Mouse (Mus musculus): Measurements from ENCODE around the gene AB124611.
A peak's percentile ranks its signal among the peaks of the same experiment; 100 is the strongest.
"Not testable (repeated sequence)": the region's sequence is repeated elsewhere in the genome, so short reads cannot be mapped to it uniquely, and the experiment has no call there.

Gene AB124611

GRCm38 (mm10) chr9:21559151-21559550 is 33.2 kb downstream of the AB124611 start:
- DNase-seq (ENCODE audit: low read depth, low spot score): no peak

DNA sequence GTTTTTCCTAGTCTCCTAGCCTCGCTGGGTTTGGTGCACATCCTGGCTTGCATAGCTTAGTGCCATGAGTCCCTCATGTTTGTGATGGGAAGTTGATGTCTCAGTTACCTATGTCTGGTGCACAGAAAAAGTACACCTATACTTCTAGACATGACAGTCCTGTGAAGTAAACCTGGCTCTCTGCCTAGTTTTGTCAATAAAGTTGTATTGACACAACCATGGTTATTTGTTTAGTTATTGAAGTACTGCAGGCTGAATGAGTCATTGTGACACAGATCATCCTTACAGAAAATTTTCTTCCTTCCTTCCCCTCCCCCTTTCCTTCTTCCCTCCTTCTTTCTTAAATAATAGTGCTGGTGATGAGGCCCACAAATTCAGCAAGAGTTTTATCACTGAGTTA is 38.4 kb downstream of the AB124611 start:
- DNase-seq (ENCODE audit: low read depth, low spot score): no peak

DNA sequence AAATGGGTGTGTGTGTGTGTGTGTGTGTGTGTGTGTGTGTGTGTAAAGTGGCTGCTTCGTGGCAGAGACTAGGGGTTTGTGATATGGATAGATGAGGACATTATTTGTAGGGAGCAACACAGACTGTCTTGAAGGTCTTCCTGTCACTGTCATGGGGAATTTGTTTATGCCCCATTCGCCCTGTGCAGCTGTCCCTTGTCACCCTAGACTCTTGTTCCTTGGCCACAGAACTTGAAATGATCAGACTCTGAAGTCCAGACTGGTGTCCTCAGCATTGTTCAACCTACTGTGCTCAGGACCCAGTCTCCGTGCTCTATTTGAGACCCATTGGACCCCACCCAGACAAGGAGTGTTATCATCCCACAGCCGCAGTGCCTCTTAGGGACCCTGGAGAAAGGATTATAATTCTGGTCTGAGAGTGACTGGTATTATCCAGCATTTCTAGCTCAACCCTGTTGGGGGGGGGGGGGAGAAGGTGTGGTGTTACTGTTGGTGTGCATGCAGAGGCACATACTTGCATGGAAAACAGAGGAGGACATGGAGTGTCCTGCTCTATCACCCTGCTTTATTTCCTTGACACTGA is 39.1 kb downstream of the AB124611 start:
- DNase-seq (ENCODE audit: low read depth, low spot score): no peak

DNA sequence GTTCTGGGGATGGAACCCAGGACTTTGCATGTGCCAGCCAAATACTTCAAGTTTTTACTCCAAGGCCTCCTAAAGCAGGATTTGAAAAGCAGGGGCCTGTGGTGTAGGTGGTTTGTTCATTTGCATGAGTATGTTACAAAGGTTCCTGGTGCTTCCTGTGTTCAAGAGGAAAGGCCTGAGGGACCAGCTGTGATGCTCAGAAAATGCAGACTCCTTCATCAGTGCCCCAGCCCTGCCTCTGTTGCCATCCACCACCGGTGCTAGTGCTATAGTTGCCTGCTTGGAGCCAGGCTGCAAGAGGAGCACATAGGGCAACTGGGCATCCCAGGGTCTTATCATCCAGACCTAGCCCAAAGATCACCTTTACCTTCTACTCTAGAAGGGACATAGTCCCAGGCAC is 40.6 kb downstream of the AB124611 start:
- DNase-seq (ENCODE audit: low read depth, low spot score): no peak

GRCm38 (mm10) chr9:21567051-21567450 is 41.1 kb downstream of the AB124611 start:
- DNase-seq (ENCODE audit: low read depth, low spot score): no peak

DNA sequence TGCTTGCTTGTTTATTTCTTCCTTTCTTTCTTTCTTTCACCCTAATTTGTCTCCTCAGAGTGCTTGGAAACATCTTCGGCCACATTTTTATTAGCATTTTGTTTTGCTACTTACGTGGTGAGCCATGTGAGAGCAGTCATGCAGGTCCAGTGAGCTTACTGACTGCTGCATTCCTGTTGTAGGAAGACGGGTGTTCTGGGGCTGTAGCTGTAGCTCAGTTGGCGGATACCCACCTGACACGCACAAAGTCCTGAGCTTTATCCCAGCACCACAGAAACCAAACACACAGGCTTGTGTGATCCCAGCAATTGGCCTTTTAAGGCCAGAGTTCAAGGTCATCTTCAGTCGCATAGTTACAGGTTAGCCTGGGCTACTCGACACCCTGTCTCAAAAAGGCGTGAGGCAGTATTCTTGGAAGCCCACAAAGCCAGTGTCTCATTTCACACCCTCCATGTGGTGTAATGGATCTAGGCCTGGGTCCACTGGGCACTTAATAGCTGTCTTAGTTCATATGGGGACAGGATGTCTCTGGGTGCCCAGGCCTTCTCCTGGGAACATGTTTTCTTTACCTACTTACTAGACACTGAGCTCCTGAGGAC is 42.8 kb downstream of the AB124611 start:
- no peak for DNase-seq (ENCODE audit: low read depth, low spot score)

GRCm38 (mm10) chr9:21574012-21574801 is 48.2 kb downstream of the AB124611 start:
- no peak for DNase-seq (ENCODE audit: low read depth, low spot score)

DNA sequence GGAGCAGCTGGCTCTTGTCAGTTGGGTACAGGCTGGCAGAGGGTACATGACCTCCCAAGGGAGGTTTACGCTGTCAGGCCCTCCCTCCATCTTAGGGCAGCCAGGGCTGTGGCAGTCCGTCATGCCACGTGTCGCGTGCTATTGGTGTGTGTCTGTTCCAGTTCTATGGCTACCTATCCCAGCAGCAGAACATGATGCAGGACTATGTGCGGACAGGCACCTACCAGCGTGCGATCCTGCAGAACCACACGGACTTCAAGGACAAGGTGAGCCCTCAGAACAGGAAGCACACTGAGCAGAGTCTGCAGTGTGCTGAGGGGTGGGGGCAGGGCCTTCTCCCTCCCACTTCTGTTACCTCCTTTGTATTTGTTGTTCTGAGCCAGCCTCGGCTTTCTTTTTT is 49.3 kb downstream of the AB124611 start:
- no peak for DNase-seq (ENCODE audit: low read depth, low spot score)

DNA sequence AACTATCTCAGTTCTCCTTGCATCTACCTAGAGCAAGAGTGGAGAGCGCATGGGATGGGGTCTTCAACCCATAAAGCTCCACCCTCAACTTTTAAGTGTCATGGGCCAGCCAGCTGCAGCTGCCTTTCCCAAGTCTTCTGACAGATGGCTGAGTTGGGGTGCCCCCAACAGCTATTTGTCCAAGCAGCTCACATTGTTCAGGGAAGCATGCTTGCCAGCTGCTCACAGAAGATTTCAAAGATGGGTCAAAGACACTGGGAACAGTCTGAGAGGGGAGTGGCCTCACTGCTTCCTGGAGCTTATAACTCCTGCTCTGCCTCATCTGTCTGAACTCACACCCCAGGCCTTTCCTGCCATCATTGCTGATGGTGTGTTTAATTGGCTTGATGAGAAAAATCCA is 50.3 kb downstream of the AB124611 start:
- DNase-seq (ENCODE audit: low read depth, low spot score): no peak

DNA sequence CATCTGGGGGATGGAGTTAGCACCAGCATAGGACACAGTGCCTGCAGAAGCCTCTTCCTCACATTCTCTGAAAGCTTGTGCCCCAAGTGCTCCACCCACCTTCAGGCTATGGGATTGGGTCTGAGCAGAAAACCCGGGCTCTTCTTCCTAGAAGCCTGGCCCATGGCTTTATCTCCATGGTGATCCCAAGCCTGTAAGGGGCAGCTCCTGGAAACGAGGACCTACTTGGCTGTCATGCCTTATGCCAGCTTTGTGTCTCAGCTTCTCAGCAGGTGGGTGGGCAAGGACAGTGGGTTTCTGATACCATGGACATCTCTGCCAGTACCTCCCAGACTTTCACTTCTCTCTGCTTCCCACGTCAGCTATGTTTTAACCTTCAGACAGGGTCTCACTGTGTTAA is 52.2 kb downstream of the AB124611 start:
- no peak for DNase-seq (ENCODE audit: low read depth, low spot score)

DNA sequence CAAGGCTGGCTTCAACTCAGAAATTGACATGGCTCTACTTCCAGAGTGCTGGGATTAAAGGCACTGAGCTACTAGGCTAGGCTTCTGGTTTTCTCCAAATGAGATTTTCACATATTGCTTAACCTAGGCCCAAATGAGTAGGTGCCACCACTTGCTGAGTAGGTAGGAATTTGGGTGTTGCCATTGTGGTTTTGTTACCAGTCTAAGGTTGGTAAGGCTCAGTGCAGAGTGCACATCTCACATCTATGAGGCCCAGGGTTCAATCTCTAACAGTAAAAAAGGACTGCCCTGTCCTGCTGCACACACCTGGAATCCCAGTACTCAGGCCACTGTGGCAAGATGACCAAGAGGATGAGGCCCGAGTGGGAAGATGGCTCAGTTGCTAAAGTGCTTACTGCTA is 59.4 kb downstream of the AB124611 start:
- no peak for DNase-seq (ENCODE audit: low read depth, low spot score)

GRCm38 (mm10) chr9:21587678-21588349 is 61.8 kb downstream of the AB124611 start:
- no peak for DNase-seq (ENCODE audit: low read depth, low spot score)

DNA sequence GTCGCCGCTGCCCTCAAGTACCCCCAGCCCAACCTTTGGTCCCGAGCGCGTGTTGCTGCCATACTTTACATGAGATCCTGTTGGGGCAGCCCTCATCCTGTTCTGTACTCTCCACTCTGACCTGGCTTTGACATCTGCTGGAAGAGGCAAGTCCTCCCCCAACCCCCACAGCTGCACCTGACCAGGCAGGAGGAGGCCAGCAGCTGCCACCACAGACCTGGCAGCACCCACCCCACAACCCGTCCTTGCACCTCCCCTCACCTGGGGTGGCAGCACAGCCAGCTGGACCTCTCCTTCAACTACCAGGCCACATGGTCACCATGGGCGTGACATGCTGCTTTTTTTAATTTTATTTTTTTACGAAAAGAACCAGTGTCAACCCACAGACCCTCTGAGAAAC is 62.4 kb downstream of the AB124611 start:
- no peak for DNase-seq (ENCODE audit: low read depth, low spot score)

DNA sequence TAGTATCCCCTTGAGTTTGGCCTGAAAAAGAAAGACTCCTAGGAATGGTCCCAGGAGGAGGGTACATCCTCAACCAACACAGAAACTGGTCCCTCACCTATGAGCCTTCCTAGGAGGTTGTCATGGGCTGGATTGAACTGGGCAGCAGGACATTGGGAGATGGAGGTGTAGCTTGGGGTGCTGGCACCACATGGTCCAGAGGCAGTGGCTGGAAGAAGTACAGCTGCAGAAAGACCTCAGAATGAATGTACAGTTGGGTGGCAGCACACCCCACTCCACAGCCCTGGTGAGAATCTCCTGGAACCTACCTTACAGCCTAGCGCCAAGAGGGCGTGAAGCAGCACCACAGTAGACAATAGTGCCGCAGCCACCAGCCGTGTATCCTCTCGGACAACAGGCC is 63.6 kb downstream of the AB124611 start:
- DNase-seq (ENCODE audit: low read depth, low spot score): no peak

DNA sequence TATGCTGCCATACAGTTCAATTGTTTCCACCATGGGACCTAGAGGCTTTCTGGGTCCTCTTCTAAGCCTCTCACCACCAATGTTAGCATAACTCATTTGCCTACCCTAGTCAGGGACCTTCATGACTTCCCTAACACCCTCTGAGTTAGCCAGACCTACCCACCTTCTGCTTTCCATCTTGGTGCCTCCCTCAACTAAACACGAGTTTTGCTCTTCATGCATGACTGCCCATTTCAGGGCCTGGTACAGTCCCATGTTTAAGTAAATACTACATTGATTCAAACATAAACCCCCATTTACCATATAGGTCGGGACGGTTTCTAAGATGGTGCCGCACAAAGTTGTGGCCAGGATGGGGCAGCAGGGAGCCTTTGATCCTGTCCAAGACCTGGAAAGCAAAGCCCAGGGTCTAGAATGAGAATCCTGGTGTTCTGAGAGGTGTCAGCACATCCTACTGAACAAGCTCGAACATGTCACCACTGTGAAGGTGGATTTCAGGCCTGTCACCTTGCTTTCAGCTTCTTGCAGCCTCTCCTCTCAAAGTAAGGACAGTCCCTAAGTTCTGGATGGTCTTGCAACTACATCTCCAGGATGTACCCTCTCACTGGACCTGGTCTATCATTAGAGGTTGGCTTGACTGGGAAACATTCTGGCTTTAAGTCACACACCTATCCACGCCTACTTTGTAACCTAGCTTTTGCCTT is 65.3 kb downstream of the AB124611 start:
- no peak for DNase-seq (ENCODE audit: low read depth, low spot score)

DNA sequence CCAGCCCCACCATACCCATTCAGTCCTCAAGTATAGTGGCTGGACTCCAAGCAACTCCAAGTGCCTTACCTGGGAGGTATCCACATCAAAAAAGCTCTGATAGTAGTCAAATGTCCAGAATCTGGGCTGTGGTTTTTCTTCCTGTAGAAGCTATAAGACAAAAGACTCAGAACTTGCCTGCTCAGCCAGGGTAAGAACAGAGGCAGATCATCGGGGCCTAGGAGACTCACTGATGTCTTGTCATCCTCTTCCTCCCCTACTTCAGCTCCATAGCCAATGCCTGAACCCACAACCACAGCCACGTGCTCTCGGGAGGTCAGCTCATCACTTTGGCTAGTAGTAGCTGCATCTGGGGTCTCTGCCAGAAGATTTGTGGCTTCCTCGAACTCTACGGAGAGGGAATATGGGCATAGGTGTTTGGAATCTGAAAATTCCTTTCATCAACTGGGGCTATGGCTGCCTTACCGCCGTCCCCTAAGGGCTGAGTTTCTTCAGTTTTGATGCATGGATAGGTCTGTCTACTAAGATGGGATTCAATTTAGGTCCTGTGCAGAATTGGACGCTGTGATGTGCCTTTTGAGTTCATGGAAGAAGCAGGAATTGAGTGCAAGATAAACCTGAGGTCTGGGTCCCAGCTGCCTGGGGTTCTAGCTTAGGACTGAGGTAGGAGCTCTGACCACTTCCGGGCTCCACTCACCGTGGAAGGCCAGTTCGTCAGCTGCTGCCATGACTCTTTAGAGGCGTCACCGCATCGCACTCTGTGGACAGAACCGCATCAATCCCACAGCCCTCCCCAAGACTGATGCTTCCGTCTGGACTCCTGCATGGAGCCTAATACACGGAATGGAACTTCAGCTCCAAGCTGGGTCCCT is 66.1 kb downstream of the AB124611 start:
- no peak for DNase-seq (ENCODE audit: low read depth, low spot score)

DNA sequence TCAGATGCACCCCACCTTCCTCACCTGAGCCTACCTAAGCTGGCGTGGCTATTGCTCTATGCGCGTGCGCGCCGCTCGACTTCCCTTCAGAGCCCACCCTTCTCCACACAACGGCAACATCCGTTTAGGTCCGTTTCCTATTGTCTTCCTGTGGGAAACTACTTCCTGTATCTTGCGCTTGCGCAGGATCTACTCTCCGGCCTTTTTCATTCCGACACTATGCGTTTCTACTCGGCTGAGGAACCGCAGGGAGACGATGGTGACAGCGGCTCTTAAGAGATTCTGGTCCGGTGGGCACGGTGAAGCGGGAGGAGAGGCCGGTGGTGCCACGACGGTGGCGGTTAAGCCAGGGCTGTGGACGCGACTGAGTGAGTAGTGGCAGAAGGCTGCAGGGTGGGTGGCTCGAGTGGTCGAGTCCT is 66.7 kb downstream of the AB124611 start, which contains the start of the genes Timm29 and Yipf2:
Gene Timm29, plus strand, starts transcription at position 20 of the 419 bp plus-strand sequence.
Gene Yipf2, minus strand, starts transcription at position 126 of the 419 bp plus-strand sequence.
- DNase-seq (ENCODE audit: low read depth, low spot score): peak; percentile 95

DNA sequence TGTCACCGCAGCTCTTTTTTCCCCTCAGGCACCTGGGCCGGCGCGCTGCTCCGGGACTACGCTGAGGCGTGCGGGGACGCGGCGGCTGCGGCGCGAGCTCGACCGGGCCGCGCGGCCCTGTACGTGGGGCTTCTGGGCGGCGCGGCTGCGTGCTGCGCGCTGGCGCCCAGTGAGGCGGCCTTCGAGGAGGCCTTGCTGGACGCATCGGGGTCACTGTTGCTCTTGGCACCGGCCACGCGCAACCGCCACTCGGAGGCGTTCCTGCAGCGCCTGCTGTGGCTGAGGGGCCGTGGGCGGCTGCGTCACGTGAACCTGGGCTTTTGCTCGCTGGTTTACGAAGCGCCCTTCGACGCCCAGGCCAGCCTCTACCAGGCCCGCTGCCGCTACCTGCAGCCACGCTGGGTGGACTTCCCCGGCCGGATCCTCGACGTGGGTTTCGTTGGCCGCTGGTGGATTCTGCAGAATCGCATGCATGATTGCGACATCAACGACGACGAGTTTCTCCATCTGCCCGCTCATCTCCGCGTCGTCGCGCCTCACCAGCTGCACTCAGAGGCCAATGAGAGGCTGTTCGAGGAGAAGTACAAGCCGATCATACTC is 67.2 kb downstream of the AB124611 start:
- peak; percentile 73 for DNase-seq (ENCODE audit: low read depth, low spot score)

GRCm38 (mm10) chr9:21594350-21594749 is 68.4 kb downstream of the AB124611 start:
- not testable (repeated sequence) for DNase-seq (ENCODE audit: low read depth, low spot score)

DNA sequence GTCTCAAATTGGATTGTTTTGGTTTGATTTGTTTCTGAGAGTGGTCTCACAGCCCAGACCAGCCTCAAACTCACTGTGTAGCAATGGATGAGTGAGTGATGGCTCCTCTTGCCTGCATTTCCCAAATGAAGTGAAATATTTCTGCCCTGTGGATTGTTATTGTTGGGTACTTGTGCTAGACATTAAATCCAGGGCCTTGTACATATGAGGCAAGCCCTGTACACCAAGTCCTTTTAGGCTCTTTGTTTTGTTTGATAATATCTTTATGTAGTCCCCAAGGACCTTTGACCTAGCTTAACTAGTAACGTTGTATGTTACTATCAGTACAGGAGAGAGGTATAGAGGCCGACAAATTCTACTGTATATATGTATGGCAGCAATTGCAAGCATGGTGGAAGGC is 68.9 kb downstream of the AB124611 start:
- no peak for DNase-seq (ENCODE audit: low read depth, low spot score)
